Mouse (Mus musculus): ENCODE measurements around the gene Efnb1. TPM values are rescaled to one million over a fixed set of nuclear protein-coding genes. Genes with fewer than 3 reads are reported as not detected.

The Efnb1 gene
- 1 to 10 TPM; 1.9 to 2.0 TPM for total RNA-seq (2023)

GRCm38 (mm10) chrX:99135523-99136258 lies at the start of gene Efnb1:
Gene Efnb1, plus strand, starts transcription at chrX:99136130.

Other genes with a start within 250 kb of the Efnb1 start
- 1 to 10 TPM; 3.5 to 4.4 TPM for gene Ophn1, start 245.1 kb upstream of the Efnb1 start, total RNA-seq (2023)
- gene Yipf6, start 199.8 kb upstream of the Efnb1 start, total RNA-seq (2023), result 10 to 100 TPM; 10.4 to 12.7 TPM
- gene Stard8, start 132.9 kb upstream of the Efnb1 start, total RNA-seq (2023), result 10 to 100 TPM; 18.5 to 19.7 TPM